Mouse (Mus musculus) spleen, postnatal 10 days (tissue): ENCODE measurements around the gene Scd1.

Source experiments
- DNase-seq, 2 experiments: peaks; one replicate each; pipeline ENCODE4 v3.0.0; 2021 to 2022; ENCODE audit warnings: low spot score in 2 of 2

Scd1 gene

GRCm38 (mm10) chr19:44364029-44364428 is 43.6 kb downstream of the Scd1 start:
- no peak for DNase-seq

GRCm38 (mm10) chr19:44363529-44363928 is 44.1 kb downstream of the Scd1 start:
- peak; percentile 69 to 89 for DNase-seq

GRCm38 (mm10) chr19:44358700-44359099 is 49.0 kb downstream of the Scd1 start:
- no peak for DNase-seq

GRCm38 (mm10) chr19:44351756-44352155 is 55.9 kb downstream of the Scd1 start:
- peak in 1 of 2 experiments; percentile 48 for DNase-seq

- no peak for DNase-seq
Measured at GRCm38 (mm10) chr19:44349689-44350088, 58.0 kb downstream of the Scd1 start.
